Mouse (Mus musculus) right cerebral cortex, postnatal 25 days (tissue): ENCODE results near the gene Pou4f1.
"Not testable (repeated sequence)": the region's sequence is repeated elsewhere in the genome, so short reads cannot be mapped to it uniquely, and the experiment has no call there.

ENCODE experiments used
- DNase-seq: peaks from one replicate; pipeline ENCODE4 v3.0.0; 2022

The Pou4f1 gene

GRCm38 (mm10) chr14:104467966-104468622 is at the start of gene Pou4f1:
Gene Pou4f1 (minus strand): TSS chr14:104467999.
- DNase-seq: no peak

DNA sequence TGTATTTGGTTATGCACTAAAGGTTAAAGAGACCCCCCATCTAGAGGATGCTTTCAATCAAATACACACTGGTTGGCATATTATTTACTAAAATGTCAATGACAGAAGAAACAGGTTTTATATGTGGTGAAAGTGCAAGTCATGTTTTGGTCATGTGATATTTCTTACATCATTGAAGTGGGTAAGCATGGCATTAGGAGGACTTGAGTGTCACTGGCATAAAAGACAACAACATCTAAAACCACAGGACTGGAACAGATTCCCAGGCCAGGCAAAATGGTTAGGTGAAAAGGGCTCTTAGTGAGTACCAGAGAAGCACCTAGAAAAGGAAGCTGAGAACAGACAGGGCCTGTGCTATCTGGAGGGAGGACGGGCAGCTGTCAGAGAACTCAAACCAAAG is 43.9 kb upstream of the Pou4f1 start:
- DNase-seq: no peak

- not testable (repeated sequence) for DNase-seq
These were observed 35.0 kb upstream of the Pou4f1 start for GRCm38 (mm10) chr14:104502761-104503160.

DNA sequence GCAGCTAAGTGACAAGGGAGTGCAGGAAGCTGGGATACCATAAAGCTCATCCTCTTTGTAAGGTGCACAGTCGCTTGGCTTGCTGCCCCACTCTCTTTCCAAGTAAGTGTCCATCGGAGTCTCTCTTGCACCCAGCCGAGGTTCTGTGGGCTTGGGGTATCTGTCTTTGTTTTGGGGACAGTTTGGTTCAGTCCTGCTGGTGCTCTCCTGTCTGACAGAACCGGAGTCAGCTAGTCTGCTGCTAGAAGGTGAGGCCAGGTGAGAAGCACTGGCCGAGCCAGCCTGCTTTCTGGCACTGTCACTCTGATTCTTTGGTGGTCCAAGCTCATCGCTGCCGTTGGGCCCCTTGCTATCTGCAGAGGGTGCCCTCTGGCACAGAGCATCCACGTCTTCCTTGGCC is 12.0 kb upstream of the Pou4f1 start:
- no peak for DNase-seq

- no peak for DNase-seq
These were observed 10.8 kb upstream of the Pou4f1 start for GRCm38 (mm10) chr14:104478593-104478992.

DNA sequence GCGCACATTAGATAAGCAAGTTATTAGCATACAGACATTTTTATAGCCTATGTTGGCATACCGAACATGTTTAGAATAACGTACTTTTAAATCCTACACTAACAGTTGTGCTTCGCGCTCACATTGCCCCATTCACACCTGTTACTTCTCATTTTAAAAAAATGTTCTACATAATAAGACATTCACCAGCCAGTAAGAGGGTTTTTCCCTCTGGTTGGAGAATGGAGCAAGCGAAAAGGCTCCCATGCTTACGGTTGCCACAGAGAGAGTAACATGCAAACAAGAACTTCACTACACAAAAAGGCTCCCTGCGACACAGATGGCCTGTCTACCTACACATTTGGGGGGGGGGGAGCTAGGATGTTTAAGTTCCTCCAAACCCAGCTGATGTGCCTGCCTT is 9.8 kb upstream of the Pou4f1 start:
- no peak for DNase-seq

DNA sequence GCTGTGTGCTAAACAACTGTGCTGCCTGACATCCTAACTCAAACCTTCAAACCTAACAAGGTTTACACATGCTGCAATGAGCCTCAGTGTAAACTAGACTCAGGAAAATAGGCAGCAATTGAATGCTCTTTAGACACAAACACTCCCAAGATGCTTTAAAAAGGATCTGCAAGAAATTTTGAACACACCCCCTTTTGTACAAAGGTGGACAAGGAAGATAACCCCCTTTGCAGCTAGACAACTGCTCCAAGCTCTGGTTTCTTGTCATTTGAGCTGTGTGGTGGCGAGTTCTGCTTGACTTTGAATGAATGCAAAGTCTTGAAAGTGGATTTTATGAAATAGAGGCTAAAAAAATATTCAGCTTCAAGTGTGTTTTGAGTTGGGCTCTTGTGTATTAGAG is 7.6 kb upstream of the Pou4f1 start:
- DNase-seq: no peak

DNA sequence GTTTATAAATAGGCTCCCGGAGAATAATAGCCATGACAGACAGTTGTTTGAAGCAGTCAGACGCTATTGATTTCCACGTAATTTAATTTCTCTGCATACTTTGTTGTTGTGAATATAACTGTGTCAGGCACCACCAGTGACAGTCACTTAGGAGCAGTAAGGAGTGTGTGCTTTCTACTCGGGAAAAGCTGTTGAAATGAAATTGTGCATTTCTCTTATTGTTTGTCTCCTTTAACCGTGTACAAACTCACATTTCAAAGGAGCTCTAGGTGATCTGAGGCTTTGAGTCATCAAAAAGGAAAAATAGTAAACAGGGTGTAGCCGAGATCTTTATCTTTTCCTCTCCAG is 798 bp upstream of the Pou4f1 start:
- no peak for DNase-seq

DNA sequence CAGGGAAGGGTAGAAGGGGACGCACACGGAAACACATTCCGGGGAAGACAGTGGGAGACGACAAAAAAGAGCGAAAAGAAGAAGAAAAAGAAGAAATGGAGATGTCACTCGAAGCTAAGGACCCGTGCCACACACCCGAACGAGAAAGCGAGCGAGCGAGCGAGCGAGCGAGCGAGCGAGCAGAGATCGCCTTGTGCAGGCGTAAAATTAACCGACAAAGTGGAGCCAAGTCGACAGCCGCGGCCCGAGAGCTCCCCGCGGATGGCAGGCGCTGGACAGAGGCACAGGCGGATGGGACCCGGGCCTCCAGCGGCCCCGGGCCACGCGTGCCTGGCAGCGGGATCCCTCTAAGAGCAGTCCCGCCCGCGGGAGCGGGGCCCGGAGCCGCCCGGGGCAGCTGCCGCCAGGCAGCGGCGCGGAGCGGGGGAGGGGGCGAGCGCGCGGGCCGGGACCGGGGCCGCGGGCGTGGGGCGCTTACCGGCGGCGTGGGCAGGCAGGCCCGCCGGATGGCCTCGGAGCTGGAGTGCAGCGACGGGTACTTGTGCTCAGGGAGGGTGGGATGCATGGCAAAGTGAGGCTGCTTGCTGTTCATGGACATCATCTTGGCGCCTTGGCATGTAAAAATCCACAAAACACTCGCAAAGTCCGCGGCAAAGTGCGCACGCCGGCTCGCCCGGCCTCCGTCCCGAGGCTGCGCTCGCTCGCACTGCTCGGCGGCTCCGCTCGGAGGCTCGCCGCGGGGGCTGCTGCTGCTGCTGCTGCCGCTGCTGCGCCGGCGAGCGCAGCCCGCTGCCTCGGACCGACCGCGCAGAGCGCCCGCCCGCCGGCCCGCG is 450 bp downstream of the Pou4f1 start:
- DNase-seq: no peak

GRCm38 (mm10) chr14:104466557-104466956 is 1.2 kb downstream of the Pou4f1 start:
- DNase-seq: no peak

- no peak for DNase-seq
These were observed 2.1 kb downstream of the Pou4f1 start for GRCm38 (mm10) chr14:104465483-104466235.

- DNase-seq: no peak
These were observed 3.0 kb downstream of the Pou4f1 start for GRCm38 (mm10) chr14:104464841-104465240.

GRCm38 (mm10) chr14:104463631-104464250 is 4.1 kb downstream of the Pou4f1 start:
- DNase-seq: no peak

DNA sequence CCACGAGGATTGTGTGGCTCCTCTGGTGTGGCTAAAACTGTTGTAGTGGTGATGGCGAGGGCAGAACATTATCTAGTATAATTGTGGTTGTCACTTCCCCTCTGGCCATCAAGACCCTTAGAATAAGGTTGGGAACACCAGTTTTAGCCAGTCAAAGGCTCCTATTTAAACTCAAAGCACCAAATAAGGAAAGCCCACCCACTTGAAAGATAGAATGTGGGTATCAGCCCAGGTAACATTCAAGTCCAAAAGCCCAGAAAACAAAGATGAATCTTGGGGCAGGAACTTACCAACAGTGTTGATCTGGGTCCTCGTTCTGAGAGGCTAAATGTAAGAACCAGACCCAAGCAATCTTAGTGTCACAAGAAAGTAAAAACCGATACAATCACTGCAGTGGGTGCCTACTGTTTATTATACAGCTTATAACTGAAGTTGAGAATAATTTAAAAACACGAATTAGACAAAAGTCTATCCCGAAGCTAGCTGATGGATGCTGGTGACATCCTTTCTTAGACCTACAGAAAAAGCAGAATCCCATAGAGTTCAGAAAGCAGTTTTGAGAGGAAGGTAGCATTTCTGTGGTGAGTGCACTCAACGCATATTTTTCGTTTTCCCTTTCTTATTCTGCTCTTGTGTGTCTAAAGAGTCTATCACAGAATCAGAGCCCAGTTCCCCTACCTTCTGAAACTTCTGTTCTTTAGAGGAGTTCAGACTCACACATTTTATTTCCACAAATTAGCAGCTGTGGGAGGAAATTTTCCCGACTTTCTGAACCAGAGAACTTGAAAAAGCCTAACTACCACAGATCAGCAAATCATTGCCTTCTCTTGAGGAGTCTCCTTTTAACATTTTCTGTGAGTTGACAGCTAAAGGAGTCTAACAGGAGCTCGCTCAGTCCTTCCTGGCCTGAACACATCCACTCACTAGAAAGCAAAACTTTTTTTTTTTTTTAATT is 6.2 kb downstream of the Pou4f1 start:
- DNase-seq: no peak

DNA sequence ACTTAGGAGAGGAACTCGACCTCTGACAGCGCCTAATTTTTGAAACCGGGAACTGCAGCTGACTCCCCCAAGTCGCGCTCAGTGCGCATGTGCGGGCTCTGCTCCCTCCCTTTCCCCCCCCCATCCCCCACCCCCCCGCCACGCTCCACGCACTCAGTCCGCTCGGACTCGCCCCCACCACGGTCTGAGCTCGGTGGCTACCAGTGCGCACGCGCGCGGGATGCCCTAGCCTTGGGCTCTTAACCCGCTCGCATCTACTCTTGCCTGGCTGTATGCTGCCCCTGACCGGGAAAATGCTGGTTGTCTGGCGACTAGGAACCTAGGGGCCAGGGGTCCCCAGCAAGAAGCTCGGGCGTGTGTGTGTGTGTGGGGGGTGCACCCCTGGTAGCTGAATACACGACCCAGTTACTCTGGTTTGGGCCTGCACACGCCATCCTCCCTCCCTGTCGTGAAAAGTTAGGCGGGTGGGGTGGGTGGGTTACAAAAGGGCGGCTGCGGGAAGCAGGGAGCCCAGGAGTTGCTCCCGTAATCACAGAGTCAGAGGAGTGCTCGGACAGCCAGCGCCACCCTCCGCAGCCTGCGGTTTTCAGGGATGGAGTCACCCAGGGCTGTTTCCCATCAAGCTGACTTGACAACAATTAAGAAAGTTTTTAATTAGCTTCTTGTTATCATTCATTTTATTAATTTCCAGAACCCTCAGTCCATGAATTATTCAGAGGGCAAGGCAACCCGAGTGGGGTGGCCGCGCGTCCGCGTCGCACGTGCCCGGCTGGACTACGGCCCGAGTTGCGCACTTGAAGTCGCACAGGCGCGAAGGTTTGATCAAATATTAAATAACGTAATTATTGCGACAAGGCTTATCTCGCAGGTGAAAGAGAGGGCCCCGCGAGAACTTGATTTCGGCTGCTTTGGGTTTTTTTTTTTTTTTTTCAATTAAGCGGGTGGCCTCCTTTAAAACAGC is 7.2 kb downstream of the Pou4f1 start:
- DNase-seq: no peak

GRCm38 (mm10) chr14:104459513-104460111 is 8.2 kb downstream of the Pou4f1 start:
- DNase-seq: no peak

DNA sequence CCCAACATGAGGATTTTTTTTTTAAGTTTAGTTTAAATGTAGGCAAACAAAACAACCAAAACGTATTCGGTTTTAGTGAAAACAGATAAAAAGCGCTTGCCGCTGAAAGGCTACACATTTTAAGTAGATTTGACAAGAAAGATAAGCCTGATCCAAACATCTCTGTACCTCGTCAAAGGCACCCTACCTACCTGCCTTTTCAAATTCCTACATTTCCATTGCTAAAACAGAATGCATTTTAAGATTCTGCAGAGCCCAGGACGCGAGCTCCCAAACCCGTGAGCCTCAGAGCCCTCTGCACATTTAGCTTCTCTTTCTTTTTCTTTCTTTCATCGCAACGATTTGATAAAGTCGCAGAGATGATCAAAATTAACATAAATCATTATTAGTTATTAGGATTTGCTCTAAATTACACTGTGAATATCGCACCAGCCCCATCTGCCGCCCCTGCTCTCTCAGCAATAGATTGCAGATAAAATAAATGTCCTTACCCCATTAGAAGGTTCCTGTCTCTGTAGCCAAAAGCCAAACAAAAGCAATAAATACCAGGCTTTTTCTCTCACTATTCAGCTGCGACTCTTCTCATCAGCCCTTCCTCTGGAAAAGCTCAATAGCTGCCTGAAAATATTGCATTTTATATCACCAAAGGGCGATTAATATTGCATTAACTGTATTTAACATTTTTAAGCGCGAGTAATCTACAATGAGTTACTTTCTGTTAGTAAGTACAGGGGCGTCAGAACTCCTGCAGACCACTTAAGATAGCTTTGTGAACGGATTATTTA is 8.9 kb downstream of the Pou4f1 start:
- DNase-seq: no peak

DNA sequence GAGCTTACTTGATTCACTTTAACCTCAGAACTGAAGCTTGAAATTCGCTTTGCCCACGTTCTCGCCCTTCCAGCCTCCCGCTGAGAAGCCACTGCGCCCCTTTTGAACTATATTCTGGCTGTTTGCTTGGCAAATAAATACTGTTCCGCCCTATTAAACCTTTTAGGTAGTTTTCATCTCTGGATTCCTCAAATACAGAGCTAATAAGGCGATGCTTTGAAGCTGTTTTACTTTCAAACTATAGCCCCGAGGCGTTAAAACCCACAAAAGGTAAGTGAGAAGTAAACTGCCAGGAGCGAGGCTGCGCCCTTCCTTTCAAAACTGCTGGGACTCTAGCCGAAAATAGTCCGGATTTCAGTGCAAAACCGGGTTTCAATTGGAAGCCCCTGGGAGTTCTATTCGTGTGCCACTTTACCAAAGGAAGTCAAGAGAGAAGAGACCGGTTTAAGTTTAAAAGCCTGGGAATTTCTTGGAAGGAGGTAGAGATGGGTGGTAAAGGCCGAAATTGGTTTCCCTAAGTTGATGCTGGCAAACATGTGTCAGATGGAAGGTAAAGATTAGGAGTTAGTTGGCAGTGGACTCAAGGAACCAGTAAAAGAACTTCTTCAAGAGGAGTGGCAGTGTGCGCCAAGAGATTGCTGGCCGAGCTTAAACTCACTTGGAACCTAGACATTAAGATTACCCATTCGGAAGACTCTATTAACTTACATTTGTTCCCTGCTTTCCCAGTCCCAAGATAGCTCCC is 9.7 kb downstream of the Pou4f1 start:
- no peak for DNase-seq

GRCm38 (mm10) chr14:104456976-104457375 is 10.8 kb downstream of the Pou4f1 start:
- DNase-seq: no peak
